Mouse (Mus musculus) forebrain, embryonic 14.5 days (tissue): ENCODE measurements at regions not wholly inside any gene's neighbourhood (a gene's known extent, or its start where the extent isn't known, plus 50 kb on each side); places are given as distances from the start of the nearest gene placed in this dataset.
A peak's percentile ranks its signal among the peaks of the same experiment; 100 is the strongest.

Source experiments
- ATAC-seq: fragments of 200-750 bp; cut with Nextera tagmentation; 2 replicates; pipeline ENCODE4 v1.8.0; 2017; ENCODE audit warnings: mild to moderate bottlenecking, moderate library complexity
- DNase-seq: peaks from one replicate; pipeline ENCODE4 v3.0.0-alpha.2; 2015; ENCODE audit warnings: low spot score
- H3K27ac ChIP-seq: fragments of 300-500 bp; sonication (generic); 2 replicates; pipeline ENCODE4 v1.5.1; 2014; ENCODE audit warnings: low read depth, mild to moderate bottlenecking, control low read depth, low read length, moderate library complexity
- H3K27me3 ChIP-seq: fragments of 300-500 bp; sonication (generic); replicated peaks from 2 replicates; pipeline ENCODE4 v1.6.1; 2014; ENCODE audit warnings: low read length, control low read depth, mixed read lengths; ENCODE audit not compliant: control insufficient read depth, insufficient read depth
- H3K36me3 ChIP-seq: fragments of 300-500 bp; sonication (generic); 2 replicates; pipeline ENCODE4 v1.6.1; 2014; ENCODE audit warnings: low read length, control low read depth; ENCODE audit not compliant: control insufficient read depth, insufficient read depth
- H3K4me1 ChIP-seq: fragments of 300-500 bp; sonication (generic); 2 replicates; pipeline ENCODE4 v1.6.1; 2014; ENCODE audit warnings: antibody characterized with exemption, low read length, control low read depth; ENCODE audit not compliant: control insufficient read depth, insufficient read depth
- H3K4me2 ChIP-seq: fragments of 300-500 bp; sonication (generic); 2 replicates; pipeline ENCODE4 v1.6.1; 2014; ENCODE audit warnings: mild to moderate bottlenecking, control low read depth, low read length
- H3K4me3 ChIP-seq: fragments of 300-500 bp; sonication (generic); 2 replicates; pipeline ENCODE4 v1.5.1; 2014; ENCODE audit warnings: low read depth, low read length, control low read depth
- H3K9ac ChIP-seq: fragments of 300-500 bp; sonication (generic); 2 replicates; pipeline ENCODE4 v1.6.1; 2014; ENCODE audit warnings: mild to moderate bottlenecking, low read length, control low read depth, moderate library complexity
- H3K9me3 ChIP-seq: fragments of 300-500 bp; sonication (generic); replicated peaks from 2 replicates; pipeline ENCODE4 v1.6.1; 2016; ENCODE audit warnings: low read length, control low read depth, mixed read lengths; ENCODE audit not compliant: control insufficient read depth
- WGBS: fragments of 180-500 bp; shearing (Covaris S2); extraction: QIAGEN DNeasy Blood & Tissue Kit; methylation state at CpG from one replicate; pipeline ENCODE4 v1.1.7; 2014; 5-methylcytosine and 5-hydroxymethylcytosine counted together

- Histone ChIP-seq H3K9me3 (no peaks in the 10 kb centered on the region), H3K9ac (no peak overlapping the region), H3K27ac (no peak overlapping the region), H3K4me3 (no peak overlapping the region), H3K4me2 (no peak overlapping the region), H3K4me1 (no peaks in the 10 kb centered on the region; the same call in 1 of the 2 replicates), H3K27me3 (no peaks in the 10 kb centered on the region), H3K36me3 (no peaks in the 10 kb centered on the region)
- peak; percentile 13; the same call in 1 of the 2 replicates for ATAC-seq
- peak; percentile 43 for DNase-seq
- 67% methylated on average over 9 of the region's 9 CpGs for WGBS
Observed at GRCm38 (mm10) chr12:78133341-78133740, 60.7 kb upstream of the Gm6657 start.

- no peaks in the 10 kb centered on the region; the same call in 1 of the 2 replicates for H3K4me1 ChIP-seq
- DNase-seq (no peak), ATAC-seq (no peak)
- H3K27me3 ChIP-seq: no peaks in the 10 kb centered on the region
- WGBS: 37% methylated on average over 4 of the region's 4 CpGs
- no peak overlapping the region for H3K4me2 ChIP-seq
- H3K4me3 ChIP-seq: no peak overlapping the region
- no peaks in the 10 kb centered on the region for H3K36me3 ChIP-seq
- no peak overlapping the region for H3K27ac ChIP-seq
- H3K9me3 ChIP-seq: no peaks in the 10 kb centered on the region
- no peak overlapping the region for H3K9ac ChIP-seq
Observed at GRCm38 (mm10) chr12:78133984-78134383, 60.1 kb upstream of the Gm6657 start.

- no peaks in the 10 kb centered on the region for H3K27me3 ChIP-seq
- 35% methylated on average over 3 of the region's 3 CpGs for WGBS
- no peaks in the 10 kb centered on the region; the same call in 1 of the 2 replicates for H3K4me1 ChIP-seq
- H3K9me3 ChIP-seq: no peaks in the 10 kb centered on the region
- H3K9ac ChIP-seq: no peak overlapping the region
- DNase-seq (peak; percentile 78), ATAC-seq (peak; percentile 73; the same call in 1 of the 2 replicates)
- no peak overlapping the region for H3K4me2 ChIP-seq
- no peak overlapping the region for H3K27ac ChIP-seq
- H3K4me3 ChIP-seq: no peak overlapping the region
- no peaks in the 10 kb centered on the region for H3K36me3 ChIP-seq
Observed at GRCm38 (mm10) chr12:78137196-78137595, 56.8 kb upstream of the Gm6657 start.

- H3K36me3 ChIP-seq: no peaks in the 10 kb centered on the region
- H3K27ac ChIP-seq: no peak overlapping the region
- no peaks in the 10 kb centered on the region for H3K9me3 ChIP-seq
- H3K9ac ChIP-seq: no peak overlapping the region
- no peak for ATAC-seq
- no peaks in the 10 kb centered on the region for H3K27me3 ChIP-seq
- peak; percentile 37 for DNase-seq
- no peak overlapping the region for H3K4me3 ChIP-seq
- H3K4me1 ChIP-seq: no peaks in the 10 kb centered on the region; the same call in 1 of the 2 replicates
- 86% methylated on average over 1 of the region's 1 CpGs for WGBS
- H3K4me2 ChIP-seq: no peak overlapping the region
Observed at GRCm38 (mm10) chr12:78138467-78138866, 55.6 kb upstream of the Gm6657 start.
